Mouse (Mus musculus): ENCODE measurements around the gene Plxnd1.

Gene Plxnd1

DNA sequence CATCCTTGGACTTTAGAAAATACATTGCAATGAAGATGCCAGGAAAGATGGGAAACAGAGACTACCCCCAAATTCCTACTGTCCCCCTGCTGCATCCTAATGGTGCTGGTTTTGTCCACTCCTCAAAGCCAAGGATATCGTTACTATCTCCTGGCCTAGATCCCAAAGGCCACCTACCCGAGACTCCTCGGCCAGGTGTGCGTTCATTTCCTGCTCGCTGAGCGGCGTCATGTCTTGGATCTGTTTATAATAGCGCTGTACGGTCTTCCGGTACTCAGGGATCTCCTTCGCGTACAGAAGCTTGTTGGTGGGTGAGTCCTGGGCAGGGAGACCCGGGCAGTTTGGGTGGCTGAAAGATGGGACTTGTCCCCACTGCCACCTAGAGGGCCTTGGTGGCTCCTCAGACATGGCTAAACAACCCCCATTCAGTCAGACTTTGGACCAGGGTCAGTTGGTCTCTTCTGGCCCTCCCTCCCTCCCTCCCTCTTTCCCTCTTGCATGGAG, 38.3 kb downstream of the Plxnd1 start:
- DNase-seq: no peak

- DNase-seq: no peak
These were observed 39.1 kb downstream of the Plxnd1 start for GRCm38 (mm10) chr6:115955664-115956063.

GRCm38 (mm10) chr6:115955169-115955568, 39.6 kb downstream of the Plxnd1 start:
- no peak for DNase-seq

DNA sequence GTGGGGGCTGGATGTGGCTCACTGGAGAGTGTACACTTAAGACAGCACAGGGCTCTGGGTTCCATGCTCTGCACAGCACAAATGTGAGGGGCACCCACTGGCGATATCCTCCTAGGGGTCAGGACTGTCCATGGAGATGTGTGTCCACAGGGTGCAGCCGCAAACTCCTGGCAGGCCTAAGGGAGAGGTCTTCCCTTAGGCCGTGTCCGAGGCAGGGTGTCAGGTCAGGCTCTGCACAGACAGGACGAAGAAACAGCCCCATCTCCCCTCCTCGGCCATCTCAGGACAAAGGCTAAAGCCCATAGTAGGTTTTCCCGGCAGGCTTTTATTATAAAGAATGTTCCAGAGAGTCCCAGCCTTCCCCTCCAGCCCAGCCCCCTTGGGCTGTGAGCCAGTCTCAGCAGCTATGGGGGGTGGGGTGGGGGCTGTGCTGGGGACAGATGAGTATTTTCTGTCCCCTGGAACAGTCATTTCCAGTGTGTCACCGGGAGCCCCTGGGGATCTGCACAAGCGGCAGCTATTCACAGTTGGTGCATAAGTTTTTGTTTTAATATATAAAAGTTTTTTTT, 40.2 kb downstream of the Plxnd1 start:
- DNase-seq: peak in 1 of 2 experiments; percentile 65

GRCm38 (mm10) chr6:115946389-115946788, 48.4 kb downstream of the Plxnd1 start:
- peak in 1 of 2 experiments; percentile 56 for DNase-seq

- DNase-seq: no peak
These were observed 49.2 kb downstream of the Plxnd1 start for GRCm38 (mm10) chr6:115945633-115946032.

DNA sequence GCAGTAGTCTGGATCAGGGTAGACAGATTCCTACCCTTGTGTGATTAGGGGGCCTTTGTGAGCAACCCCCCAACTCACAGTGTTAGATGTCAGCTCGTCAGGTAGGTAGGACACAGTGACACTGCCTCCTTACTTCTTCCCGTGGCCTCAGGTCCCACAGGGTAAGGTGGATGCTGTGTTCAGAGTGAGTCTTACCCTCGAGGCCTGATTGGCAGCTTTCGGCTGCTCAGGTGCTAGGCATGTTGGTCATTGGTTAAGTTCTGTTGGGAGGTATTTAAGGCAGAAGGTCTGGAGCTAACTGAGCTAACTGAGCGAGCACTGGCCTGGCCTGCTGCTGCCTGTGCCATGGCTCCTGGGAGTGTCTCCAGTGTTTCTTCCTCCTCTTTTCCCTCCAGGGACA, 50.2 kb downstream of the Plxnd1 start, which contains the start of gene H1foo:
Gene H1foo, plus strand, starts transcription at position 301 of the 400 bp plus-strand sequence.
- no peak for DNase-seq

- no peak for DNase-seq
These were observed 51.0 kb downstream of the Plxnd1 start for GRCm38 (mm10) chr6:115943498-115944427.

- DNase-seq: peak in 1 of 2 experiments; percentile 58
These were observed 53.7 kb downstream of the Plxnd1 start for GRCm38 (mm10) chr6:115941128-115941527.

DNA sequence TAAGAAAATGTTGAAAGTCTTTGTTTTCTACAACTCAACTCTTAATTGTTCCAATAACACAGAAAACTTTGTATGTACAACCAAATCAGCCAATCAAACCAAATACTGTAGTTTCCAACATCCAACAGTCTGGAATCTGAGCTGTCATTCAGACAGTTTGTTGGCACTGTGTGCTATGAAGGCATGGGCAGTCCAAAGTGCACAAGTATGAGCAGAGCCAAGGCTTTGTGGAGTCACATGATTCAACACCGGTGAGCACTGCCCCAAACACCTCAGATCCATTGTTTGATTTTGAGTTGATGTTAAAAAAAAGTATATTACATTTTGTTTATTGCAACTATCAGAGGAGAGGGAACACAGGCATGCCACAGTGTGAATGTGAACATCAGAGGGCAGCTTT, 54.2 kb downstream of the Plxnd1 start:
- no peak for DNase-seq

GRCm38 (mm10) chr6:115938798-115939197, 56.0 kb downstream of the Plxnd1 start:
- no peak for DNase-seq

- DNase-seq: no peak
These were observed 56.8 kb downstream of the Plxnd1 start for GRCm38 (mm10) chr6:115938011-115938410.

DNA sequence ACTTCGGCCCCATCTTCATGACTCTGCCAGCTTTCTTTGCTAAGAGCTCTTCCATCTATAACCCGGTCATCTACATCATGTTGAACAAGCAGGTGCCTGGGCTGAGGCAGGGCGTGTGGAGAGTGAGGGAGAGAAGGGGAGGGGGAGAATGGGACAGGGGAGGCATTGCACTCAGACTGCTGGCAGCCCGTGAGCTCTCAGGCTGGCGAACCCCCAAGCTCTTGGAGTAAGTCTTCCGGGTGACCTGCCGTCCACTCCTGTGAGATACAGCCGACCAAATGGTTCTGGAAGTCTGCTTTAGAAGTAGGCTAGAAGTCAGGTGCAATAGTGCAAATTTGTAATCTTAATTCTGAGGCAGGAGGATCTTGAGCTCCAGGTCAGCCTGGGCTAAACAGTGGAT, 59.3 kb downstream of the Plxnd1 start:
- no peak for DNase-seq

GRCm38 (mm10) chr6:115932391-115932790, 62.4 kb downstream of the Plxnd1 start:
- no peak for DNase-seq

DNA sequence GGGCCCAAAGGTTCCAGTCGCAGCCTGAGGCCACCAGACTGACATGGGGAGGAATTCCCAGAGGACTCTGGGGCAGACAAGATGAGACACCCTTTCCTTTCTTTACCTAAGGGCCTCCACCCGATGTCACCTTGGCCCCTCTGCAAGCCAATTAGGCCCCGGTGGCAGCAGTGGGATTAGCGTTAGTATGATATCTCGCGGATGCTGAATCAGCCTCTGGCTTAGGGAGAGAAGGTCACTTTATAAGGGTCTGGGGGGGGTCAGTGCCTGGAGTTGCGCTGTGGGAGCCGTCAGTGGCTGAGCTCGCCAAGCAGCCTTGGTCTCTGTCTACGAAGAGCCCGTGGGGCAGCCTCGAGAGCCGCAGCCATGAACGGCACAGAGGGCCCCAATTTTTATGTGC, 63.2 kb downstream of the Plxnd1 start, which contains the start of gene Rho:
Gene Rho, plus strand, starts transcription at position 110 of the 400 bp plus-strand sequence.
- no peak for DNase-seq

DNA sequence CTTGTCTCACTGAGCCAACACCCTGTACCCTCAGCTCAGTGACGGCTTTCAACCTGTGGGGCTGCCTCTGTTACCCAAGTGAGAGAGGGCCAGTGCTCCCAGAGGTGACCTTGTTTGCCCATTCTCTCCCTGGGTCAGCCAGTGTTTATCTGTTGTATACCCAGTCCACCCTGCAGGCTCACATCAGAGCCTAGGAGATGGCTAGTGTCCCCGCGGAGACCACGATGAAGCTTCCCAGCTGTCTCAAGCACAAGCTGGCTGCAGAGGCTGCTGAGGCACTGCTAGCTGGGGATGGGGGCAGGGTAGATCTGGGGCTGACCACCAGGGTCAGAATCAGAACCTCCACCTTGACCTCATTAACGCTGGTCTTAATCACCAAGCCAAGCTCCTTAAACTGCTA, 64.8 kb downstream of the Plxnd1 start:
- DNase-seq: peak in 1 of 2 experiments; percentile 53

DNA sequence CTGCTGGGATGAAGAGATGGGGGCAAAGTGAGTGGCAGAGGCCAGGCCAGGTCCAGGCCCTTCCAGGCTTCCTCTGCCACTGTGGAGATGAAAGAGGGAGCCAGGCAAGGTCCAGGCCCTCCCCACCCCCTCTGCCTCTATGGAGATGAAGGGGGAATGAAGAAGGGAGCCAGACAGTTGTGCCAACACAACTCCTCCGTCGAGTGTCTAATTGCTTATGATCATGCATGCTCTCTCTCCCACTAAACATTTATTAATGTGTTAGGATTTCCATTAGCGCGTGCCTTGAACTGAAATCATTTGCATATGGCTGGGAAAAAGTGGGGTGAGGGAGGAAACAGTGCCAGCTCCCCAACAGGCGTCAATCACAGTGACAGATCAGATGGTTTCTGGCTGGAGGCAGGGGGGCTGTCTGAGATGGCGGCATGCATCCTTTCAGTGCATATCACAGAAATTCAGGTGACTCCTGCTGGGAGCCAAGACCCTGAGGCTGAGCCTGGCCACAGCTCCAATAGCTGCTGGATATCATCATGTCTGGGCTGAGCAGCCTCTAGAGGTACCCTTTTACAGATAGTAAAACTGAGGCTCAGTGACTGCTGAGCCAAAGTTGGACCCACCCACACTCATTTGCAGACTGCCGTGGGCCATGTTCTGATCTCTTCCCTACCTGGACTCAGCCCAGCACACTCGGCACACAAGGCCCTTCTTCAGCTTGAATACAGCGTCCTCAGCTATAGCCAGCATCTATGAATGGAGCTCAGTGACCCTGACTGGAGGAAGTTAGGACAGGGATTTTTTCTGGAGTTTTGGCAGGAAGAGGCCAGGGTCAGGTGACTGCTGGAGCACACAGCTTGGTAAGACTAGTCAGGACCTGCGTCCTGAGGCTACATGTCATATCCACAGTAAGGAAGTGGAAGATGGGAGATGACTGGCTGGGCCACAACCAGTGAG, 67.2 kb downstream of the Plxnd1 start:
- no peak for DNase-seq

- DNase-seq: no peak
These were observed 68.4 kb downstream of the Plxnd1 start for GRCm38 (mm10) chr6:115926416-115926815.

- peak in 1 of 2 experiments; percentile 67 for DNase-seq
These were observed 70.0 kb downstream of the Plxnd1 start for GRCm38 (mm10) chr6:115924829-115925228.

GRCm38 (mm10) chr6:115919876-115920275, 74.9 kb downstream of the Plxnd1 start:
- DNase-seq: no peak

GRCm38 (mm10) chr6:115918615-115919014, 76.2 kb downstream of the Plxnd1 start:
- no peak for DNase-seq

DNA sequence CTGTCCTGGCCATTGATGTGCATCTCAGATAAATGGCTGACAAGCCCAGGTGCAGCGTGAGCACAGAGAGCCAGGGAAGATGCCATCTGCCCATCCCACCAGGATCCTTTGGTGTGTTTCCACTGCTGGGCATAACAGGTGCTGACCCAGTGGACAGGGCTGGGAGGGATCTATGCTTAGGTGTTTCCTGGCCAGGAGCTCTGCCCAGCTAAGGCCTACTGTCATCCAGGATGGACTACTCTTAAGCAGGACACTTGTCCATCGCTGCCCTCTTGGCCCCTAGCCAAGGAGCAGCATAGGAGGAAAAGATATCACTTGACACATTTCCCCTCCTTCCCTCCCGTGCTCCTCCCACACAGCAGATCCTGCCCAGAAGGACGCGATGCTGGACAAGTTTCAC, 78.2 kb downstream of the Plxnd1 start:
- no peak for DNase-seq
